Mouse (Mus musculus) neutrophil, adult 59 days (primary cell): ENCODE measurements around the gene Strbp. TPM values are rescaled to one million over a fixed set of nuclear protein-coding genes. Genes with fewer than 3 reads are reported as not detected.

Source experiments
- total RNA-seq, 2 experiments: library from RNA; stranded (reverse); gene quantifications; 1 replicate in 1 of 2; 2 replicates in 1 of 2; pipeline ENCODE4 v1.2.4; 2023

The Strbp gene
- total RNA-seq, result 10 to 100 TPM; 17.2 to 17.4 TPM

GRCm38 (mm10) chr2:37703230-37703954 is at the start of gene Strbp:
Strbp (minus strand) TSS chr2:37703859.

GRCm38 (mm10) chr2:37516030-37516710 is 187.5 kb downstream of the Strbp start, which contains the start of gene Gpr21:
Gpr21 (plus strand) TSS chr2:37516332.

GRCm38 (mm10) chr2:37442611-37443591 is 260.8 kb downstream of the Strbp start, which contains the start of the genes Zbtb26, Zbtb6 and Rabgap1:
Zbtb26 (minus strand) TSS chr2:37443135.
Zbtb6 (minus strand) TSS chr2:37443171.
Rabgap1 (plus strand) TSS chr2:37443279.

Other genes with a start within 250 kb of the Strbp start
- 1 to 10 TPM; 1.4 to 1.8 TPM for gene Gpr21, start 187.5 kb downstream of the Strbp start, total RNA-seq
- gene Crb2, start 72.4 kb upstream of the Strbp start, total RNA-seq, result under 1 TPM in 1 of 2 experiments, not detected in 1; 0.04 TPM